Mouse (Mus musculus) midbrain, embryonic 13.5 days (tissue): ENCODE measurements around the gene Ccdc136. TPM values are rescaled to one million over a fixed set of nuclear protein-coding genes. Genes with fewer than 3 reads are reported as not detected.
"Not testable (repeated sequence)": the region's sequence is repeated elsewhere in the genome, so short reads cannot be mapped to it uniquely, and the experiment has no call there.

ENCODE experiments used
- ATAC-seq: fragments of 200-750 bp; cut with Nextera tagmentation; 2 replicates; pipeline ENCODE4 v1.8.0; 2017; ENCODE audit warnings: mild to moderate bottlenecking, moderate TSS enrichment, moderate library complexity
- H3K27ac ChIP-seq: fragments of 300-500 bp; sonication (generic); 2 replicates; pipeline ENCODE4 v1.5.1; 2015; ENCODE audit warnings: inconsistent platforms, mild to moderate bottlenecking, moderate library complexity
- H3K27me3 ChIP-seq: fragments of 300-500 bp; sonication (generic); 2 replicates; pipeline ENCODE4 v1.6.1; 2015; ENCODE audit warnings: mild to moderate bottlenecking, inconsistent platforms
- H3K36me3 ChIP-seq: fragments of 300-500 bp; sonication (generic); 2 replicates; pipeline ENCODE4 v1.6.1; 2015; ENCODE audit warnings: mild to moderate bottlenecking, inconsistent platforms
- H3K4me1 ChIP-seq: fragments of 300-500 bp; sonication (generic); replicated peaks from 2 replicates; pipeline ENCODE4 v1.6.1; 2015; ENCODE audit warnings: inconsistent platforms
- H3K4me2 ChIP-seq: fragments of 300-500 bp; sonication (generic); replicated peaks from 2 replicates; pipeline ENCODE4 v1.6.1; 2015; ENCODE audit warnings: moderate library complexity, mild to moderate bottlenecking, inconsistent platforms
- H3K4me3 ChIP-seq: fragments of 300-500 bp; sonication (generic); replicated peaks from 2 replicates; pipeline ENCODE4 v1.5.1; 2015; ENCODE audit warnings: mild to moderate bottlenecking, inconsistent platforms
- H3K9ac ChIP-seq: fragments of 300-500 bp; sonication (generic); replicated peaks from 2 replicates; pipeline ENCODE4 v1.6.1; 2015; ENCODE audit warnings: mild to moderate bottlenecking, inconsistent platforms
- H3K9me3 ChIP-seq: fragments of 300-500 bp; sonication (generic); 2 replicates; pipeline ENCODE4 v1.6.1; 2016; ENCODE audit warnings: mild to moderate bottlenecking, inconsistent platforms
- WGBS: fragments of 180-500 bp; shearing (Covaris S2); methylation state at CpG from one replicate; pipeline ENCODE4 v1.1.7; 2015; 5-methylcytosine and 5-hydroxymethylcytosine counted together
- polyA plus RNA-seq: library from polyadenylated mRNA; unstranded; fragments of >200 nt; fragmentation: Nextera tagmentation; extraction: Ambion mirVana; gene quantifications from 2 replicates; pipeline ENCODE4 v1.2.1, GENCODE M21; 2015

Gene Ccdc136
- polyA plus RNA-seq, 1 experiment from 2014 or later, result 30.4 TPM

DNA sequence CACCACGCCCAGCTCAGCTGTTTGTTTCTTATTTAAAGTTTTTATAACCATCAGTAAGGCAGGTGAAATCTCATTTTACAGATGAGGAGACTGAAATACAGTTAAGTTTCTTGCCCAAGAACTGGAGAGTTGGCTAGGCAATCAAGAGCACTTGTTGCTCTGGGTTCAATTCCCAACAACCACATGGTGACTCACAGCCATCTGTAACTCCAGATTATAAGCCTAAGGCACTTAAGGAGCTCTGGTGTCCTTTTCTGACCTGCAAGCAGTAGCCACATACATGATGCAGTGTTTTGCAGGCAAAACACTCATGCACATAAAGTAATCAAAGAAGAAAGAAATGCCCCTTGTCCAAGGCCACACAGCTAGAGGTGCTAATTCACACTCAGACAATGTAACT is 30.8 kb upstream of the Ccdc136 start:
- WGBS, result 100% methylated on average over 1 of the region's 1 CpGs
- Histone ChIP-seq H3K9ac (no peak overlapping the region), H3K27me3 (no peaks in the 10 kb centered on the region), H3K4me3 (no peak overlapping the region), H3K27ac (no peak overlapping the region), H3K4me1 (peaks cover 7% of the 10 kb centered on the region), H3K9me3 (no peaks in the 10 kb centered on the region), H3K4me2 (no peak overlapping the region), H3K36me3 (peaks cover 25% of the 10 kb centered on the region)
- no peak for ATAC-seq

DNA sequence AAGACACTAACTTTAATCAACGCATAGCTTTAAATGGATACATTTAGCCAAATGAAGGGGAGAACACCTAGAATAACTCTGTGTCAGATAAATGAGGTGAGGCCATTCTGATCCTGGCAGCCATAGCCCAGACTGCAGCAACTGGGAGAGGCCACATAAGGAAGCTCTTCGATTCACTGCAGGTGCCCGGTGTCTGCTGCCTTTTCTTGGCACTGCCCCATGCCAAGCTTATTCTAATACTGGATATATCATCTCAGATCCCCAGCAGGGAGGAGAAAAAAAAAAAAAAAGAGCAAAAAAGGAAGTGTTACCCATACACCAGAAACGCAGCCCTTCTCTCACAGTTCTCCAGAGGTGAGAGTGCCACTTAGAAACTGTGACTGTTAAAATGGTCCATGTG is 18.7 kb upstream of the Ccdc136 start:
- H3K27ac ChIP-seq, result no peak overlapping the region
- H3K4me1 ChIP-seq, result 0 out of 2 replicates have a peak, but pooled peaks cover under 1% of the 10 kb centered on the region
- no peak overlapping the region for H3K9ac ChIP-seq
- WGBS, result 97% methylated on average over 4 of the region's 4 CpGs
- peaks cover 59% of the 10 kb centered on the region for H3K36me3 ChIP-seq
- H3K27me3 ChIP-seq, result no peaks in the 10 kb centered on the region
- no peak overlapping the region for H3K4me2 ChIP-seq
- no peaks in the 10 kb centered on the region for H3K9me3 ChIP-seq
- no peak overlapping the region for H3K4me3 ChIP-seq
- ATAC-seq, result no peak

DNA sequence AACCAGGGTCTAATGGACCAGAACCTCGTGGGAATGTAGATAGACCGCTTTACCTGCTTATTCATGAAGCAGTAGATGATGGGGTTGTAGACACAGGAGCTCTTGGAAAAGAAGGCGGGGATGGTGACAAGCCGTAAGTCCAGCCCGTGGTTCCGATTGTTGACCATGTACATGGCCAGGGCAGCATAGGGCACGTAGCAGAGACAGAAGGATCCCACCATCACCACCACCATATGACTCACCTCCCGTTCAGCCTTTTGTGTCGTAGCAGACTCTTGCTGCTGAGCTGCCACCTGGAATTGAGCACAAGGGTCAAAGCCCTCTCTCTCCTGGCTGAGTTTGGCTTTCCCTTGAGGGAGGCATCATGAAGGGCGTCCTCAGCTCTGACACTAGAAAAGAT is 17.4 kb upstream of the Ccdc136 start:
- no peaks in the 10 kb centered on the region for H3K27me3 ChIP-seq
- H3K27ac ChIP-seq, result no peak overlapping the region
- no peaks in the 10 kb centered on the region for H3K9me3 ChIP-seq
- no peak overlapping the region for H3K4me2 ChIP-seq
- WGBS, result 97% methylated on average over 10 of the region's 10 CpGs
- no peak overlapping the region for H3K4me3 ChIP-seq
- no peak for ATAC-seq
- peaks cover 46% of the 10 kb centered on the region for H3K36me3 ChIP-seq
- no peak overlapping the region for H3K9ac ChIP-seq
- H3K4me1 ChIP-seq, result 0 out of 2 replicates have a peak, but pooled peaks cover 3% of the 10 kb centered on the region

DNA sequence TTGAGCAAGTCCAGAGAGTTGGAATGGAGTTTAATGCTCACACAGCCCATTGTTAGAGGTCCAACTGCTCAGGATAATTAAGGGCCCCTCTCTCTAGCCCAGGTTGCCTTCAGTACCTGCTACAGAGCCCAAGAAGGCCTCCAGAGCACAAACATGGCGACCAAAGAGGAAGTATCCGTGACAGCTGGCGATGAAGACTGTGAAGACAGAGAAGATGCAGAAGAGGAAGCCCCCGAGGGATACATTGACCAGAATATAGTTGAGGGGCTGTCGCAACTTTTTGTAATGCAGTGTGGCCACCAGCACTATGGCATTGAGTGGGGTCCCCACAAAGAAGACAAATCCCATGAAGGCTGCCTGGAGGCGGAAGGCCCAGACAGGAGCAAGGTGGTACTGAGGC is 16.2 kb upstream of the Ccdc136 start:
- H3K27me3 ChIP-seq, result no peaks in the 10 kb centered on the region
- H3K9ac ChIP-seq, result no peak overlapping the region
- H3K36me3 ChIP-seq, result peaks cover 33% of the 10 kb centered on the region
- WGBS, result 96% methylated on average over 6 of the region's 6 CpGs
- no peaks in the 10 kb centered on the region for H3K9me3 ChIP-seq
- no peak overlapping the region for H3K4me3 ChIP-seq
- H3K27ac ChIP-seq, result no peak overlapping the region
- no peak for ATAC-seq
- 0 out of 2 replicates have a peak, but pooled peaks cover 3% of the 10 kb centered on the region for H3K4me1 ChIP-seq
- no peak overlapping the region for H3K4me2 ChIP-seq

DNA sequence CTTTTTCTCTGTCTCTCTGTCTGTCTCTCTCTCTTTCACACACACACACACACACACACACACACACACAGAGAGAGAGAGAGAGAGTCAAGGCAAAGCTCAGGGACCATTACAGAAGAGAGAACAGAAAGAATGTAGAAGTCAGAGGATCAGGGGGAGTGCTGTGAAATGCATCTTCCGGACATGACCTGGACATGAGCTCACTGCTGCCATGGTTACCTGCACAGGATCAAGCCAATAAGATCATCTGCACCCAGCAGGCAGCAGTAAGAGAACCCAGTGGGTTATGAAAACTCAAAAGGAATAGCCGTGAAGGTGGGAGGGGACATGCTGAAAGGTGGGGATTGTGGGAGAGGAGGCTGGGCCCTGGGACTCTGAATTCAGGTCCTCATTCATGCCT is 13.7 kb upstream of the Ccdc136 start:
- ATAC-seq, result no peak
- peaks cover 11% of the 10 kb centered on the region for H3K36me3 ChIP-seq

DNA sequence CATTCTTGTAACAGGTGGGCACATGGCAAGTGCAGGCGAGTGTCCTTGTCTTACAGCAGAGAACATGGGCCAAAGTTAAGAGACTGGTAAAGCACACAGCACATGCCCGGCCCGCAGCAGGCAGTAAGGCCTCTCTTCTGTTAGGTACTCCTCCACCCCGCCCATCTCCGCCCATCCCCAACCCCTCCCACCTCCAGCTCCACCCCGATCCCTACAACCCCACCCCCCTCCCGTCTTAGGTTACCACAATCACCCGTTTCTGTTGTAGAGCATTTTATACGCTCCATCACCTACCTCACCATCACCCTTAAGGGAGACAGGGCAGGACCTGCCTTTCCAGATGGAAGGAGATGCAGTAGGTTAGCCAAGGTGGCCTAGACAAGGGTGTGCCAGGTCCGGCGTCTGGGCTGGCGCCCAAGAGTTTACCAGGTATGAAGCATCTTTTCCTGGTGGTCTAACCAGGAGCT is 8.0 kb upstream of the Ccdc136 start, which contains the start of gene Opn1sw:
Opn1sw (minus strand) TSS at position 417 of the 467 bp plus-strand sequence.
- H3K4me3 ChIP-seq, result no peak within 1 kb of the TSS
- H3K27ac ChIP-seq, result no peak within 1 kb of the TSS
- H3K36me3 ChIP-seq, result no peaks in the 10 kb centered on the region
- no peaks in the 10 kb centered on the region for H3K9me3 ChIP-seq
- 5% methylated on average over 12 of the region's 12 CpGs for WGBS
- peak within 1 kb of the TSS; percentile 11; the same call in 1 of the 2 replicates for H3K4me2 ChIP-seq
- peaks cover 17% of the 10 kb centered on the region for H3K27me3 ChIP-seq
- H3K4me1 ChIP-seq, result peaks cover 5% of the 10 kb centered on the region; the same call in 1 of the 2 replicates
- H3K9ac ChIP-seq, result no peak within 1 kb of the TSS
- ATAC-seq, result no peak

More for the DNA sequence above, 13.7 kb upstream of the Ccdc136 start:
- 36% methylated on average over 2 of the region's 2 CpGs for WGBS
- 0 out of 2 replicates have a peak, but pooled peaks cover 3% of the 10 kb centered on the region for H3K4me1 ChIP-seq
- H3K9ac ChIP-seq, result no peak overlapping the region
- no peak overlapping the region for H3K27ac ChIP-seq
- H3K4me3 ChIP-seq, result no peak overlapping the region
- no peak overlapping the region for H3K4me2 ChIP-seq
- no peaks in the 10 kb centered on the region for H3K27me3 ChIP-seq
- H3K9me3 ChIP-seq, result no peaks in the 10 kb centered on the region

DNA sequence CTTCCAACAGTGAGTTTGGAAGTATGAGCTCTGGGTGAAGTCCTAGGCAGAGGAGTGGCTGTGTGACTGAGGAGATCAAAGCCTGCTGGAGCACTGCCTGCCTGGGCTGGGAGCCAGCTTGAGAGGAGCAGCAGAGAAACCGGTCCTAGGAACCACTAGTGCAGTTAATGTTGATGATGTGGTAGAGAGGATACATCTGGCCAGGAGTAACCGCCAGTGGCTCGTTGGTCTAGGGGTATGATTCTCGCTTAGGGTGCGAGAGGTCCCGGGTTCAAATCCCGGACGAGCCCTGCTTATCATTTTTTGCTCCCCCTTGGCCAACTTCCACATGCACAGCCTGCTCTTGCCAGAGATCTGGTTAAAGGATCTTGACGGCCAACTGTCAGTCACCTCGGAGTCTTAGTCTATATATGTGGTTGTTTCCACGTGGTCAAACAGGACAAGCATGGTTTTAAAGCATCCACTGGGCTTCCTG is 7.5 kb upstream of the Ccdc136 start:
- Histone ChIP-seq H3K36me3 (no peaks in the 10 kb centered on the region), H3K4me3 (no peak overlapping the region), H3K4me2 (no peak overlapping the region), H3K27me3 (peaks cover 18% of the 10 kb centered on the region), H3K9ac (no peak overlapping the region), H3K4me1 (peaks cover 5% of the 10 kb centered on the region; the same call in 1 of the 2 replicates), H3K27ac (no peak overlapping the region), H3K9me3 (no peaks in the 10 kb centered on the region)
- 10% methylated on average over 11 of the region's 11 CpGs for WGBS
- ATAC-seq, result peak; percentile 53; the same call in 1 of the 2 replicates

DNA sequence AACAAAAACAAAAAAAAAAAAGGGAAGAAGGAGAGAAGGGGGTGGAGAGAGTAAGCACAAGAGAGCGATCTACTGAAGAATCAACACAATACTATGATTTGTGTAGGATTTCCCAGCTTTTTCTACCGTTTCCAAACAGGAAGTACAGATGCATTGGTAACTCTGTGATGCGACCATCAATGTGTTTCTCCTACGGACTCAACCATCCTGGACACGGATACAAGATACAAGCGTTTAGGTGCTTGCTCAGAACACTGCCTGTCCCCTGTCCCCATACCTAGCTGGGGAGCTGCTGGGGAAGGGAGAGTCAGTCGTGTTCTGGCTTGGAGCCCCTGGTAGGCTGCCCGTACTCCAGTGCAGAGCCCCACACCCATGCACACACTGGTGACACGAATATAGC is 6.7 kb upstream of the Ccdc136 start:
- Histone ChIP-seq H3K9me3 (no peaks in the 10 kb centered on the region), H3K4me3 (no peak overlapping the region), H3K27ac (no peak overlapping the region), H3K36me3 (no peaks in the 10 kb centered on the region), H3K9ac (no peak overlapping the region), H3K27me3 (peaks cover 26% of the 10 kb centered on the region), H3K4me2 (no peak overlapping the region), H3K4me1 (peaks cover 5% of the 10 kb centered on the region; the same call in 1 of the 2 replicates)
- 55% methylated on average over 9 of the region's 9 CpGs for WGBS
- ATAC-seq, result no peak

DNA sequence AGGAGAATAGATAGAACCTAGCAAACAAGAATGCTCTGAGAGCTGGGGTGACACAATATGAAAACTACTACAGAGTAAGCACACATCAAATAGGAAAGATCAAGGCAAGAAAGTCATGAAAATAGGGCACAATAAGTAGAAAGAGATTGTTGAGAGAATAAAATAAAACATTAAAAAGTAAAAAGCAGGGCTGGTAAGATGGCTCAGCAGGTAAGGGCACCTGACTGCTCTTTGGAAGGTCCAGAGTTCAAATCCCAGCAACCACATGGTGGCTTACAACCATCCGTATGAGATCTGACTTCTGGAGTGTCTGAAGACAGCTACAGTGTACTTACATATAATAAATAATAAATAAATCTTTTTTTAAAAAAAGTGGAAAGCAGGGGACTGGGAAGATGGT is 5.6 kb upstream of the Ccdc136 start:
- H3K9me3 ChIP-seq, H3K4me1 ChIP-seq, H3K27ac ChIP-seq, H3K4me3 ChIP-seq, H3K4me2 ChIP-seq, H3K9ac ChIP-seq, ATAC-seq, H3K36me3 ChIP-seq: not testable (repeated sequence)
- WGBS, result 88% methylated on average over 1 of the region's 1 CpGs
- peaks cover 36% of the 10 kb centered on the region for H3K27me3 ChIP-seq

DNA sequence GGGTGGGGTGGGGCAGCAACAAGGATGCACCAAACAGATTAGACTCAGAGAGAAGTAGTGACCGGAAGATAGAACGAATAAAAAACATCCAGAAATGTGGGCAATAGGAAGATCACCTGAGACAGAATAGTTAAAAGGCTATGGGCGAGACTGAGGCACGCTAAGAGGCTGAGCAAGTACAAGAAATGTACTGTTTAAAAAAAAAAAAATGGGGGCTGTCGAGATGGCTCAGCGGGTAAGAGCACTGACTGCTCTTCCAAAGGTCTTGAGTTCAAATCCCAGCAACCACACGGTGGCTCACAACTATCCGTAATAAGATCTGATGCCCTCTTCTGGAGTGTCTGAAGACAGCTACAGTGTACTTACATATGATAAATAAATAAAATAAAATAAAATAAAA is 4.9 kb upstream of the Ccdc136 start:
- H3K9ac ChIP-seq, H3K36me3 ChIP-seq, H3K4me3 ChIP-seq, ATAC-seq, H3K9me3 ChIP-seq, H3K27ac ChIP-seq, H3K4me2 ChIP-seq: not testable (repeated sequence)
- WGBS, result 75% methylated on average over 8 of the region's 8 CpGs
- Histone ChIP-seq H3K27me3 (peaks cover 36% of the 10 kb centered on the region), H3K4me1 (peaks cover 13% of the 10 kb centered on the region)

DNA sequence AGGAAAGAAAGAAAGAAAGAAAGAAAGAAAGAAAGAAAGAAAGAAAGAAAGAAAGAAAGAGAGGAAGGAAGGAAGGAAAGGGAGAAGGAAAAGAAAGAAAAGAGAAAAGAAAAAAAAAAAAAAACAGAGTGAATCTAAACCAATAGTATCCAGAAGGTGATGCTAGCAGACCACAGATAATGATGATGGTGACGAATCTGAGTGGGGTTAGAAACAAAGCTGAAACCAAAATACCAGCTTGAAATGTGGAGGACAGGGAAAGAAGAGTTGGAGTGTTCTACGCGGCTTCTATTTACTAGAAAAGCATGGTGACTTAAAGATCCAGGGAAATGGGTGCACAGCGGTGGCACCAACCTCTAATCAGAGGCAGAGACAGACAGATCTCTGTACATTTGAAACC is 4.3 kb upstream of the Ccdc136 start:
- 75% methylated on average over 4 of the region's 4 CpGs for WGBS

DNA sequence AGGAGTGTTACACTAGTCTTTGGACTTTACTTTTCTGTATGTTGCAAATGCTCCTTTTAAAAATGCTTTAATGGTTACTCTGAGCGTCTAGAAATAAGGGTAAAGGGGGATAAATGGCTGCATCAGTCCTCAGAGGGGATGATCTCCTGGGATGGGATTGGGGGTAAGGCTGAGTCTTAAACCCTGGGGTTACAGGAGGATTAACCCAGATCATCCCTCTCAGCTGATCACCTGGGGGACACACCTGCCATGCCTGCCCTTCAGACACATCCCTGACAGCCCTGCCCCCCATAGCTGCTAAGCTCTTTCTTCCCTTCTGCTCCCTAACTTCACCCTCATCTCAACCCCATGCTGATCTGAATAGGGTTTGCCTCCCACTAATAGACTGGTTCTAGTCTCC is 1.8 kb upstream of the Ccdc136 start:
- no peak overlapping the region for H3K4me3 ChIP-seq
- no peak overlapping the region for H3K9ac ChIP-seq
- no peak overlapping the region for H3K27ac ChIP-seq
- no peak overlapping the region for H3K4me2 ChIP-seq
- H3K9me3 ChIP-seq, result no peaks in the 10 kb centered on the region
- no peak for ATAC-seq
- WGBS, result 59% methylated on average over 1 of the region's 1 CpGs
- H3K4me1 ChIP-seq, result peaks cover 20% of the 10 kb centered on the region
- no peaks in the 10 kb centered on the region for H3K36me3 ChIP-seq
- H3K27me3 ChIP-seq, result peaks cover 23% of the 10 kb centered on the region

More for the DNA sequence above, 4.3 kb upstream of the Ccdc136 start:
- H3K4me2 ChIP-seq, result no peak overlapping the region
- H3K36me3 ChIP-seq, result no peaks in the 10 kb centered on the region
- ATAC-seq, result no peak
- H3K27ac ChIP-seq, result no peak overlapping the region
- H3K9me3 ChIP-seq, result no peaks in the 10 kb centered on the region
- peaks cover 36% of the 10 kb centered on the region for H3K27me3 ChIP-seq
- no peak overlapping the region for H3K9ac ChIP-seq
- H3K4me1 ChIP-seq, result peaks cover 13% of the 10 kb centered on the region
- H3K4me3 ChIP-seq, result no peak overlapping the region
